Mouse (Mus musculus) hindbrain, embryonic 16.5 days (tissue): ENCODE results near the gene Adgra1. TPM values are rescaled to one million over a fixed set of nuclear protein-coding genes. Genes with fewer than 3 reads are reported as not detected.
A peak's percentile ranks its signal among the peaks of the same experiment; 100 is the strongest.

ENCODE experiments used
- ATAC-seq: fragments of 200-750 bp; cut with Nextera tagmentation; 2 replicates; pipeline ENCODE4 v1.8.0; 2017; ENCODE audit warnings: moderate TSS enrichment, moderate library complexity
- H3K27ac ChIP-seq: fragments of 300-500 bp; sonication (generic); 2 replicates; pipeline ENCODE4 v1.5.1; 2014; ENCODE audit warnings: low read depth, mild to moderate bottlenecking, control low read depth, low read length, moderate library complexity
- H3K27me3 ChIP-seq: fragments of 300-500 bp; sonication (generic); replicated peaks from 2 replicates; pipeline ENCODE4 v1.6.1; 2014; ENCODE audit warnings: low read length; ENCODE audit not compliant: control insufficient read depth, insufficient read depth
- H3K36me3 ChIP-seq: fragments of 300-500 bp; sonication (generic); 2 replicates; pipeline ENCODE4 v1.6.1; 2014; ENCODE audit warnings: mild to moderate bottlenecking, low read length, moderate library complexity, mixed read lengths; ENCODE audit not compliant: control insufficient read depth, insufficient read depth
- H3K4me1 ChIP-seq: fragments of 300-500 bp; sonication (generic); 2 replicates; pipeline ENCODE4 v1.6.1; 2014; ENCODE audit warnings: low read depth, low read length; ENCODE audit not compliant: control insufficient read depth, insufficient read depth
- H3K4me2 ChIP-seq: fragments of 300-500 bp; sonication (generic); 2 replicates; pipeline ENCODE4 v1.6.1; 2014; ENCODE audit warnings: mild to moderate bottlenecking, low read length, control low read depth, moderate library complexity
- H3K4me3 ChIP-seq: fragments of 300-500 bp; sonication (generic); 2 replicates; pipeline ENCODE4 v1.5.1; 2014; ENCODE audit warnings: mild to moderate bottlenecking, low read length, control low read depth, moderate library complexity
- H3K9ac ChIP-seq: fragments of 300-500 bp; sonication (generic); 2 replicates; pipeline ENCODE4 v1.6.1; 2014; ENCODE audit warnings: low read depth, mild to moderate bottlenecking, control low read depth, low read length, moderate library complexity
- H3K9me3 ChIP-seq: fragments of 300-500 bp; sonication (generic); 2 replicates; pipeline ENCODE4 v1.6.1; 2014; ENCODE audit warnings: mild to moderate bottlenecking, low read length, moderate library complexity; ENCODE audit not compliant: control insufficient read depth
- WGBS: fragments of 180-500 bp; shearing (Covaris S2); extraction: QIAGEN DNeasy Blood & Tissue Kit; methylation state at CpG from one replicate; pipeline ENCODE4 v1.1.7; 2014; 5-methylcytosine and 5-hydroxymethylcytosine counted together
- polyA plus RNA-seq: library from polyadenylated mRNA; unstranded; fragments of >200 nt; fragmentation: Nextera tagmentation; extraction: Ambion mirVana; gene quantifications from 2 replicates; pipeline ENCODE4 v1.2.1, GENCODE M21; 2015

Gene Adgra1
- polyA plus RNA-seq, 1 experiment from 2014 or later: 30.7 TPM

DNA sequence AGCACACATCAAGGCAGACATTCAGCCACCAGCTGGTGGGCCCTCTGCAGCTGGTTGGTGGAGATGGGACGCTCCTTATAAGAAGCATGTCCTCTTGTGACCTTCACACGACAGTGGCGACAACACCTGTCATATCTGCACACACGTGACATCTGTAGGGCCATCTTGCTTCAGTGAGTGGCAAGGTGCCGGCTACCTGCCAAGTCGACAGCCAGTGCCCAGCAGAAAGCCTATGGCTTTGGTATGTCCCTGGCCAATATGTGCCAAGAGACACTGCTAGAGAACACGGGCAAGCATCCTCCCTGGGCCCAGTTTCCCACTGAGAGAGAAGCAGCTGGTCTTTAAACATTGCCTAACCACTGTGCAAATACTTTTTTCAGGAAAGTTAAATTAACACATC is 22.3 kb upstream of the Adgra1 start:
- Histone ChIP-seq H3K4me3 (no peak overlapping the region), H3K4me1 (no peaks in the 10 kb centered on the region), H3K4me2 (no peak overlapping the region), H3K27ac (no peak overlapping the region), H3K9me3 (no peaks in the 10 kb centered on the region), H3K27me3 (no peaks in the 10 kb centered on the region), H3K9ac (no peak overlapping the region), H3K36me3 (no peaks in the 10 kb centered on the region)
- no peak for ATAC-seq
- 74% methylated on average over 7 of the region's 7 CpGs for WGBS

GRCm38 (mm10) chr7:139813577-139814207 is 20.3 kb upstream of the Adgra1 start:
- WGBS: 90% methylated on average over 6 of the region's 6 CpGs

GRCm38 (mm10) chr7:139822301-139823010 is 11.5 kb upstream of the Adgra1 start:
- no peak overlapping the region for H3K4me3 ChIP-seq
- H3K4me2 ChIP-seq: no peak overlapping the region
- H3K27me3 ChIP-seq: no peaks in the 10 kb centered on the region
- H3K4me1 ChIP-seq: no peaks in the 10 kb centered on the region
- H3K9me3 ChIP-seq: no peaks in the 10 kb centered on the region
- ATAC-seq: no peak
- H3K36me3 ChIP-seq: no peaks in the 10 kb centered on the region
- 79% methylated on average over 12 of the region's 12 CpGs for WGBS
- H3K9ac ChIP-seq: no peak overlapping the region
- H3K27ac ChIP-seq: no peak overlapping the region

More at GRCm38 (mm10) chr7:139813577-139814207, 20.3 kb upstream of the Adgra1 start:
- Histone ChIP-seq H3K4me1 (no peaks in the 10 kb centered on the region), H3K9ac (no peak overlapping the region), H3K4me2 (no peak overlapping the region), H3K9me3 (no peaks in the 10 kb centered on the region), H3K4me3 (no peak overlapping the region), H3K27ac (no peak overlapping the region), H3K27me3 (no peaks in the 10 kb centered on the region), H3K36me3 (no peaks in the 10 kb centered on the region)
- ATAC-seq: no peak

DNA sequence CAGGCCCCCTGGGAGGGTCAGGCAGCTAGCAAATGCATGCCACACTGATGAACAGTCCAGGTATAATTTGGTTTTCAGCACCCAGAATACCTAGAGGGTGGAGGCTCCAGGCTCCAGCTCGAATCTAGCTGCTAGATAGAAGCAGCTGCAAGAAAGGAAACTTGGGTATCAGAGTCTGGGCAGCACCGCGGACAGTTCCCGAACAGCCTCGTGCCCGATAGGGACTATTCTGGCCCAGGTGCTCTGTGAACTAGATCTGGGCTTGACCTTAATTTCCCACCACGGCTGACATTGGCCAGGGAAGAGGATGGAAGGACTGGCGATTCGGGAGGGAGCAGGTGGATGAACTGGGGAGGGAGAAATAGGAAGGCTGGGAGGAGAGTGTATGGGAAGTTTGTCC is 6.3 kb upstream of the Adgra1 start:
- Histone ChIP-seq H3K27me3 (no peaks in the 10 kb centered on the region), H3K4me3 (no peak overlapping the region), H3K4me1 (no peaks in the 10 kb centered on the region; the same call in 1 of the 2 replicates), H3K27ac (no peak overlapping the region), H3K9ac (no peak overlapping the region), H3K36me3 (no peaks in the 10 kb centered on the region), H3K9me3 (no peaks in the 10 kb centered on the region), H3K4me2 (no peak overlapping the region)
- WGBS: 19% methylated on average over 9 of the region's 9 CpGs
- no peak for ATAC-seq

- WGBS: 30% methylated on average over 5 of the region's 5 CpGs
- Histone ChIP-seq H3K4me1 (peaks cover 31% of the 10 kb centered on the region), H3K27ac (peak overlapping the region; percentile 87), H3K27me3 (no peaks in the 10 kb centered on the region), H3K9ac (peak overlapping the region; percentile 66), H3K4me2 (peak overlapping the region; percentile 75), H3K36me3 (no peaks in the 10 kb centered on the region), H3K9me3 (no peaks in the 10 kb centered on the region), H3K4me3 (peak overlapping the region; percentile 46)
- no peak for ATAC-seq
Measured at GRCm38 (mm10) chr7:139833532-139833931, 442 bp upstream of the Adgra1 start.

DNA sequence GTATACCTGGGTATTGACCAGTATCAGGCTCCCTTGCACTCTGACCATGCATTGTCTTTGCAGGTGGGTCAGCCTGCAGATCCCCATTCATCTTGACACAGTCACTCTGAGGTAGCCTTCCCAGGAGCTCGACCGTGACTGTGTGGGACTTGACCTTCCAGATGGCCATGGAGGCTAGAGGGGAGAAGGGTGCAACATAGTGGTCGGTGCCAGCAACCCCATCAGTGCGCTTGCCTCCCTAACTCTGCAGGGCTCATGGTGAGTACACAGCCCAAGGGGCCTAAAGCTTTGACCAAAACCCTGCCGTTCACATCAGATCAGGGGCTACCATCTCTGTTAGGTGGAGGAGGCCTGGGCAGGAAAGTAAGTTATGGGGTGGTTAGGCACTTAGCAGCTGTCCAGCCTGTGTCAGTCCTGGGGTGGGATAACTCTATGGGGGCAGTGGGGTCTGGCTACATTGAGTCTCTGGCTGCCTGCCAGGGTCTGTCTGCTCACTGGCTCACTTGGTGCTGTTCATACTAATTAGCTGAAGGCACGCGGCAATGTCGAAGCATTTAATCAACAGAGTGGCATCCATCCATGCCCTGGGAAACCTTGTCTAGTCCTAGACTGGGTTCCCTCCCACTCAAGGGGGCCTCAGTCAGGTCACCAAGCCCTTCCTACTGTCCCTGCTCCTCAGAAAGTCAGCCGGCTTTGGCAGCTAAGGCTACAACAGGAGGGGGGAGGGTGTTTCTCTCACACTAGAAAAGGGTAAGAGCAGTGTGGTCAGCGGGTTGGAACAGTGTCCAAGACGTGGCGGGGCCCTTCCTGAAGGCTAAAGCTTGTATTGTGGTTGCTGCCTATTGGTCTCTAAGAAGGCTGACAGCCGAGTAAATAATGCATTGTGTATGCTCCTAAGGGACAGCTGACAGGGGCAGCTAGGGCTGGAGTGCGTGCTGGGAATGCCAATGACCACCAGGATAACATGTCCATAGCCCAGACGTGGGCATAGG is 1.5 kb downstream of the Adgra1 start:
- Histone ChIP-seq H3K27me3 (no peaks in the 10 kb centered on the region), H3K36me3 (no peaks in the 10 kb centered on the region), H3K4me1 (peaks cover 31% of the 10 kb centered on the region), H3K4me2 (peak overlapping the region; percentile 75), H3K9ac (peak overlapping the region; percentile 19), H3K9me3 (no peaks in the 10 kb centered on the region), H3K4me3 (peak overlapping the region; percentile 46), H3K27ac (peak overlapping the region; percentile 87)
- WGBS: 17% methylated on average over 15 of the region's 15 CpGs
- peak; percentile 80 for ATAC-seq

GRCm38 (mm10) chr7:139840443-139841168 is 6.6 kb downstream of the Adgra1 start:
- Histone ChIP-seq H3K4me3 (no peak overlapping the region), H3K36me3 (no peaks in the 10 kb centered on the region), H3K9ac (no peak overlapping the region), H3K4me2 (no peak overlapping the region), H3K27ac (no peak overlapping the region), H3K4me1 (peaks cover 14% of the 10 kb centered on the region), H3K9me3 (no peaks in the 10 kb centered on the region), H3K27me3 (no peaks in the 10 kb centered on the region)
- WGBS: 89% methylated on average over 11 of the region's 11 CpGs
- no peak for ATAC-seq

GRCm38 (mm10) chr7:139842397-139842796 is 8.4 kb downstream of the Adgra1 start:
- Histone ChIP-seq H3K9me3 (no peaks in the 10 kb centered on the region), H3K9ac (no peak overlapping the region), H3K27me3 (no peaks in the 10 kb centered on the region), H3K27ac (no peak overlapping the region), H3K4me1 (peaks cover 4% of the 10 kb centered on the region), H3K4me3 (no peak overlapping the region), H3K4me2 (no peak overlapping the region), H3K36me3 (no peaks in the 10 kb centered on the region)
- WGBS: 52% methylated on average over 6 of the region's 6 CpGs
- no peak for ATAC-seq
